Mouse (Mus musculus) G1E (cell line): ENCODE results near the gene Iqgap1.

Experiments used
- CTCF ChIP-seq: IDR thresholded peaks from 2 replicates; pipeline ENCODE4 v1.5.1; 2012; ENCODE audit warnings: low read depth, low read length, inconsistent platforms, mixed read lengths
- GATA1 ChIP-seq: IDR thresholded peaks from 2 replicates; pipeline ENCODE4 v1.6.1; 2012; ENCODE audit warnings: borderline replicate concordance, low read length, inconsistent platforms, mixed read lengths
- GATA2 ChIP-seq: IDR thresholded peaks from 2 replicates; pipeline ENCODE4 v1.6.1; 2012; ENCODE audit warnings: low read depth, low read length, inconsistent platforms, borderline replicate concordance
- POLR2AphosphoS5 ChIP-seq: IDR thresholded peaks from 2 replicates; pipeline ENCODE4 v1.6.1; 2012; ENCODE audit warnings: low read depth, low read length, inconsistent platforms; ENCODE audit not compliant: insufficient replicate concordance
- TAL1 ChIP-seq: conservative IDR thresholded peaks from 2 replicates; pipeline ENCODE4 v1.6.1; 2012; ENCODE audit warnings: low read depth, low read length, inconsistent platforms, mixed read lengths

DNA sequence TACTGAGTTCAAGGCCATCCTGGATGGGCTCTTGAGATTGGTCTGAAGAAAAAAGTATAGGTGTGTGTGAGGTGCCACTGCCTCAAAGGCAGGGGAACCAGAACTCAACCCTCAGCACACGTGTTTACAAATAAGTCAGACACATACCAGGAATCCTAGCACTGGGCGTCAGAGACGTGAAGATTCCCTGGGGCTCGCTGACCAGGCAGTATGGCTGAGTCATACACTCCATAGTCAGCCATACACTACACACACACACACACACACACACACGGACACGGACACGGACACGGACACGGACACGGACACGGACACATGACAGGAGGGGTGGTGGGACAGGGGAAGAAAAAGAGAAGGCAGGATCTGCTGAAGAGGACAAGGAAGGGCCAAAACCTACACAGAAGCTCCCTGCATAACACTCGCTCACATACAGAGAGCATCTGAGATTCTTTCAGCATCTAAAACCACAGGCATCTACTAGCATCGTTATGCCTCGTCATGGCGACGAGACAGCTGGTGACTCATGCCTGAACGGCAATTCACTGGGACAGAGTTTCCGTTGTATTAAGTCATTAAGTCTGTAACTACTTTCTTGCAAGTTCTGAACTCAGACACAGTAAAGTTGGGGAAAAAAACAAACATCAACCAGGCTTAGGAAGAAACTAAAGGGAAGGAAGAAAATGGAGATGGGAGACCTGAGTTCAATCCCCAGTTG is 2.5 kb upstream of the Iqgap1 start:
- TF ChIP-seq CTCF (no peak), POLR2AphosphoS5 (no peak), GATA1 (no peak), TAL1 (no peak), GATA2 (no peak)
